Mouse (Mus musculus) kidney, embryonic 16.5 days (tissue): ENCODE data around the gene Lrrc38. TPM values are rescaled to one million over a fixed set of nuclear protein-coding genes. Genes with fewer than 3 reads are reported as not detected.

Source experiments
- ATAC-seq: fragments of 200-750 bp; cut with Nextera tagmentation; 2 replicates; pipeline ENCODE4 v1.8.0; 2017; ENCODE audit warnings: moderate TSS enrichment; ENCODE audit not compliant: low FRiP score, low TSS enrichment
- H3K27ac ChIP-seq: fragments of 300-500 bp; sonication (generic); 2 replicates; pipeline ENCODE4 v1.5.1; 2014; ENCODE audit warnings: low read length
- H3K27me3 ChIP-seq: fragments of 300-500 bp; sonication (generic); 2 replicates; pipeline ENCODE4 v1.6.1; 2014; ENCODE audit warnings: low read length, control low read depth, mixed read lengths; ENCODE audit not compliant: insufficient read depth
- H3K36me3 ChIP-seq: fragments of 300-500 bp; sonication (generic); 2 replicates; pipeline ENCODE4 v1.6.1; 2014; ENCODE audit warnings: low read length, control low read depth, mixed read lengths; ENCODE audit not compliant: insufficient read depth
- H3K4me1 ChIP-seq: fragments of 300-500 bp; sonication (generic); 2 replicates; pipeline ENCODE4 v1.6.1; 2014; ENCODE audit warnings: low read length, control low read depth, mixed read lengths; ENCODE audit not compliant: insufficient read depth
- H3K4me2 ChIP-seq: fragments of 300-500 bp; sonication (generic); replicated peaks from 2 replicates; pipeline ENCODE4 v1.6.1; 2014; ENCODE audit warnings: low read depth, low read length
- H3K4me3 ChIP-seq: fragments of 300-500 bp; sonication (generic); 2 replicates; pipeline ENCODE4 v1.5.1; 2014; ENCODE audit warnings: mild to moderate bottlenecking, low read length
- H3K9ac ChIP-seq: fragments of 300-500 bp; sonication (generic); replicated peaks from 2 replicates; pipeline ENCODE4 v1.6.1; 2014; ENCODE audit warnings: low read length
- H3K9me3 ChIP-seq: fragments of 300-500 bp; sonication (generic); 2 replicates; pipeline ENCODE4 v1.6.1; 2016; ENCODE audit warnings: low read length, control low read depth
- WGBS: fragments of 180-500 bp; shearing (Covaris S2); extraction: QIAGEN DNeasy Blood & Tissue Kit; methylation state at CpG from one replicate; pipeline ENCODE4 v1.1.7; 2014; 5-methylcytosine and 5-hydroxymethylcytosine counted together
- polyA plus RNA-seq: library from polyadenylated mRNA; unstranded; fragments of >200 nt; fragmentation: Nextera tagmentation; extraction: Ambion mirVana; gene quantifications from 2 replicates; pipeline ENCODE4 v1.2.1, GENCODE M21; 2015

Gene Lrrc38
- polyA plus RNA-seq, 1 experiment from 2014 or later: 0.06 TPM

GRCm38 (mm10) chr4:143324176-143324924, 25.2 kb upstream of the Lrrc38 start:
- Histone ChIP-seq H3K9me3 (no peaks in the 10 kb centered on the region), H3K9ac (no peak overlapping the region), H3K4me3 (no peak overlapping the region), H3K4me2 (no peak overlapping the region; the same call in 1 of the 2 replicates), H3K27me3 (no peaks in the 10 kb centered on the region), H3K36me3 (no peaks in the 10 kb centered on the region), H3K27ac (no peak overlapping the region), H3K4me1 (peaks cover 10% of the 10 kb centered on the region)
- ATAC-seq: no peak
- 16% methylated on average over 8 of the region's 11 CpGs for WGBS

GRCm38 (mm10) chr4:143324925-143325624, 24.5 kb upstream of the Lrrc38 start:
- H3K9me3 ChIP-seq: no peaks in the 10 kb centered on the region
- peak overlapping the region; percentile 41 for H3K4me3 ChIP-seq
- WGBS: 15% methylated on average over 15 of the region's 15 CpGs
- H3K9ac ChIP-seq: peak overlapping the region; percentile 49; the same call in 1 of the 2 replicates
- no peaks in the 10 kb centered on the region for H3K36me3 ChIP-seq
- no peak overlapping the region for H3K27ac ChIP-seq
- peak overlapping the region; percentile 69 for H3K4me2 ChIP-seq
- no peak; the same call in 1 of the 2 replicates for ATAC-seq
- peaks cover 10% of the 10 kb centered on the region for H3K4me1 ChIP-seq
- H3K27me3 ChIP-seq: no peaks in the 10 kb centered on the region

DNA sequence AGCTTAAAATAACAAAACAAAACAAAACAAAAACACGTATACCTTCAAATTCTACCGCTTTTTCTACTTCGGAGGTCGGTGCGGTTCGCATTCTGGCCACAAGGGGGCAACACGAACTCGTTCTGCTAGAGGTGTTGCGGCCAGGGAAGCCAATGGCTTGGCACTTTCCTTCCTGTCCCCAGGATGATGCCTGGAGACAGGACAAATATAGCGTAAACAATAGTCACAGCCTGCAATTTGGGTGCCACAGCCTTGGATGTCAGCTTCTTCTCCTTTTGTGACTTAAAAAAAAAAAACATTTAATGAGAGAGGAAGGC, 24.0 kb upstream of the Lrrc38 start:
- Histone ChIP-seq H3K9me3 (no peaks in the 10 kb centered on the region), H3K27me3 (no peaks in the 10 kb centered on the region), H3K4me3 (peak overlapping the region; percentile 41), H3K4me1 (peaks cover 10% of the 10 kb centered on the region), H3K9ac (peak overlapping the region; percentile 49; the same call in 1 of the 2 replicates), H3K36me3 (no peaks in the 10 kb centered on the region), H3K27ac (no peak overlapping the region), H3K4me2 (peak overlapping the region; percentile 69)
- 1% methylated on average over 10 of the region's 10 CpGs for WGBS
- ATAC-seq: no peak; the same call in 1 of the 2 replicates

- Histone ChIP-seq H3K27me3 (no peaks in the 10 kb centered on the region), H3K4me2 (no peak overlapping the region), H3K4me3 (no peak overlapping the region), H3K27ac (no peak overlapping the region), H3K36me3 (no peaks in the 10 kb centered on the region), H3K9me3 (no peaks in the 10 kb centered on the region), H3K4me1 (no peaks in the 10 kb centered on the region), H3K9ac (no peak overlapping the region)
- 23% methylated on average over 9 of the region's 9 CpGs for WGBS
- peak; percentile 50 for ATAC-seq
Observed at GRCm38 (mm10) chr4:143330566-143330965, 19.0 kb upstream of the Lrrc38 start.

GRCm38 (mm10) chr4:143331787-143332186, 17.8 kb upstream of the Lrrc38 start:
- Histone ChIP-seq H3K4me1 (no peaks in the 10 kb centered on the region), H3K4me2 (no peak overlapping the region), H3K27ac (no peak overlapping the region), H3K9me3 (no peaks in the 10 kb centered on the region), H3K9ac (no peak overlapping the region), H3K27me3 (no peaks in the 10 kb centered on the region), H3K36me3 (no peaks in the 10 kb centered on the region), H3K4me3 (no peak overlapping the region)
- ATAC-seq: no peak
- WGBS: 77% methylated on average over 1 of the region's 1 CpGs

- H3K27me3 ChIP-seq: no peaks in the 10 kb centered on the region
- H3K4me2 ChIP-seq: no peak overlapping the region
- H3K9me3 ChIP-seq: no peaks in the 10 kb centered on the region
- ATAC-seq: peak; percentile 52; the same call in 1 of the 2 replicates
- H3K4me1 ChIP-seq: no peaks in the 10 kb centered on the region
- H3K9ac ChIP-seq: no peak overlapping the region
- H3K27ac ChIP-seq: no peak overlapping the region
- 19% methylated on average over 5 of the region's 5 CpGs for WGBS
- H3K4me3 ChIP-seq: no peak overlapping the region
- H3K36me3 ChIP-seq: no peaks in the 10 kb centered on the region
Observed at GRCm38 (mm10) chr4:143334145-143334544, 15.4 kb upstream of the Lrrc38 start.

DNA sequence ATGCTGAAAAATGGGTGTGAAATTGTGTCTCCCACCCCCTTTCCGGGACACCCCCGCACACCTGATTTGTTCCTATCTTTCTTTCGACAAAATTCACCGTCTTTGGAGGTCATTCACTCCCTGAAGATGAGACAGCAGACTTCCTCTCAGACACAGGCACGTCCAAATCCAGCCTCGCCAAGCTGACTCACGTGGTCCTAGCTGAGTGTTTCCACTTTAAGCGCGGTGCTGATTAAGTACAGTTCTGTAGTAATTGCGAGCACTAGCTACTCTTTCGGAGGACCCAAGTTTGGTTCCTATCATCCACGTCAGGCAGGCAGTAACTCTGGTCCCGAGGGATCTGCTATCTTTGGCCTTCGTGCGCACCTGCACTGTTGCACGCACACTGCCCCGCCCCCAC, 14.6 kb upstream of the Lrrc38 start:
- no peak for ATAC-seq
- no peak overlapping the region for H3K27ac ChIP-seq
- no peaks in the 10 kb centered on the region for H3K27me3 ChIP-seq
- H3K4me1 ChIP-seq: no peaks in the 10 kb centered on the region
- H3K36me3 ChIP-seq: no peaks in the 10 kb centered on the region
- H3K4me2 ChIP-seq: no peak overlapping the region
- no peak overlapping the region for H3K9ac ChIP-seq
- H3K9me3 ChIP-seq: no peaks in the 10 kb centered on the region
- 87% methylated on average over 17 of the region's 17 CpGs for WGBS
- no peak overlapping the region for H3K4me3 ChIP-seq

DNA sequence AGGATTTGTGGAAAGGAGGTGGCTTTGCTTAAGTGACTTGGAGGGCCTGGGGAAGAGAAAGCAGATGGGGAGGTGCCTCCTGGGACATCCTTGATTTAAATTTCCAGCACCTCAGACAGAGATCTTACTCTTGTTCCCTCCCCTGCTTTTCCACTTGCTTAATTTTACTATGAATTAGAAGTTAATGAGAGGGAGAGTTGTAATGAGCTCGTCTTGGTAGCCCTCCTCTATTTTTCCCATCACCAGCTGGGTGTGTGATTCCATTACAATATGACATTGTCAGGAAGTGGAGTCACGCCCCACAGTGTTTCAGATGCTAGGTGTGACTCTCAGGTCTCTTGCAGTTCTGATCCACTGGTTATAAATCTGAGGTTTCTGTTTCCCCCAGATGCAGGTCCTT, 13.5 kb upstream of the Lrrc38 start:
- Histone ChIP-seq H3K9ac (no peak overlapping the region), H3K4me3 (no peak overlapping the region), H3K4me2 (no peak overlapping the region), H3K36me3 (no peaks in the 10 kb centered on the region), H3K27me3 (no peaks in the 10 kb centered on the region), H3K27ac (no peak overlapping the region), H3K9me3 (no peaks in the 10 kb centered on the region), H3K4me1 (no peaks in the 10 kb centered on the region)
- WGBS: 43% methylated on average over 2 of the region's 2 CpGs
- ATAC-seq: no peak

GRCm38 (mm10) chr4:143339808-143340207, 9.7 kb upstream of the Lrrc38 start:
- Histone ChIP-seq H3K4me2 (no peak overlapping the region), H3K36me3 (no peaks in the 10 kb centered on the region), H3K9ac (no peak overlapping the region), H3K9me3 (no peaks in the 10 kb centered on the region), H3K4me1 (no peaks in the 10 kb centered on the region), H3K4me3 (no peak overlapping the region), H3K27ac (no peak overlapping the region), H3K27me3 (no peaks in the 10 kb centered on the region)
- WGBS: 91% methylated on average over 13 of the region's 13 CpGs
- no peak for ATAC-seq

DNA sequence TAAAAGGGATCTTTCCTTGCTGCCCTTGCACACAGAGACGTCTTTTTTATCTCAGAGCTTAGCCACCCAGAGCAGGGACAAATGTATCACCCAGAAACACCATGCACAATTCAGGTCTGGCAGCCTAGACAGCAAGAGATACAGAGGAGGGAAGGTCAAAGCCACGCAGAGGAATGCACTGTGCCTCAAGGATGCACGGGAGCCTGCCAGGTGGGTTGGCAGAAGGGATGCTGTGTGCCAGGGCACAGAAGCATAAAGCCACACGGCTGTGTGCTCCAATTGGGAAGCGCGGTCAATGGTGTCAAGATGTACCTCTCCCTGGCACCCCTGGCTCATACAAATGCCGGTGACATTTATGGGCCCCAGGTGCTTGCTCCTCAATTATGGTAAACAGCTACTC, 8.1 kb upstream of the Lrrc38 start:
- Histone ChIP-seq H3K27ac (no peak overlapping the region), H3K4me2 (no peak overlapping the region), H3K36me3 (no peaks in the 10 kb centered on the region), H3K4me1 (no peaks in the 10 kb centered on the region), H3K4me3 (no peak overlapping the region), H3K27me3 (no peaks in the 10 kb centered on the region), H3K9me3 (no peaks in the 10 kb centered on the region), H3K9ac (no peak overlapping the region)
- ATAC-seq: no peak
- 77% methylated on average over 7 of the region's 7 CpGs for WGBS
